Mouse (Mus musculus) lung, postnatal 14 days (tissue): ENCODE data around the gene Ercc8.

Experiments used
- DNase-seq: peaks from one replicate; pipeline ENCODE4 v3.0.0; 2021

Gene Ercc8

GRCm38 (mm10) chr13:108157732-108158464, 633 bp upstream of the Ercc8 start:
- DNase-seq = no peak

GRCm38 (mm10) chr13:108159241-108159575, 677 bp downstream of the Ercc8 start:
- no peak for DNase-seq

GRCm38 (mm10) chr13:108159963-108160362, 1.4 kb downstream of the Ercc8 start:
- DNase-seq = no peak

- no peak for DNase-seq
Observed at GRCm38 (mm10) chr13:108163912-108164311, 5.4 kb downstream of the Ercc8 start.

GRCm38 (mm10) chr13:108164621-108165020, 6.1 kb downstream of the Ercc8 start:
- no peak for DNase-seq

GRCm38 (mm10) chr13:108170002-108170401, 11.5 kb downstream of the Ercc8 start:
- DNase-seq = no peak

- no peak for DNase-seq
Observed at GRCm38 (mm10) chr13:108170511-108170910, 12.0 kb downstream of the Ercc8 start.

- no peak for DNase-seq
Observed at GRCm38 (mm10) chr13:108179618-108180017, 21.1 kb downstream of the Ercc8 start.

GRCm38 (mm10) chr13:108180821-108181220, 22.3 kb downstream of the Ercc8 start:
- DNase-seq = no peak

- no peak for DNase-seq
Observed at GRCm38 (mm10) chr13:108184743-108185255, 26.3 kb downstream of the Ercc8 start.

GRCm38 (mm10) chr13:108185530-108185929, 27.0 kb downstream of the Ercc8 start:
- DNase-seq = no peak

- no peak for DNase-seq
Observed at GRCm38 (mm10) chr13:108187994-108188393, 29.5 kb downstream of the Ercc8 start.

- peak; percentile 68 for DNase-seq
Observed at GRCm38 (mm10) chr13:108191074-108191720, 32.7 kb downstream of the Ercc8 start.

- DNase-seq = no peak
Observed at GRCm38 (mm10) chr13:108195474-108195873, 36.9 kb downstream of the Ercc8 start.

GRCm38 (mm10) chr13:108204857-108205256, 46.3 kb downstream of the Ercc8 start:
- no peak for DNase-seq

- no peak for DNase-seq
Observed at GRCm38 (mm10) chr13:108207447-108207846, 48.9 kb downstream of the Ercc8 start.

- no peak for DNase-seq
Observed at GRCm38 (mm10) chr13:108208090-108208489, 49.6 kb downstream of the Ercc8 start.

GRCm38 (mm10) chr13:108210960-108211359, 52.4 kb downstream of the Ercc8 start:
- DNase-seq = no peak

- no peak for DNase-seq
Observed at GRCm38 (mm10) chr13:108212397-108213018, 54.0 kb downstream of the Ercc8 start.

- DNase-seq = peak; percentile 79
Observed at GRCm38 (mm10) chr13:108214081-108214484, 55.6 kb downstream of the Ercc8 start, which contains the start of gene Elovl7. TSS of gene Elovl7 (plus strand) at chr13:108214404.

GRCm38 (mm10) chr13:108214485-108215107, 56.1 kb downstream of the Ercc8 start:
- peak; percentile 17 for DNase-seq

GRCm38 (mm10) chr13:108215231-108215780, 56.8 kb downstream of the Ercc8 start:
- no peak for DNase-seq

GRCm38 (mm10) chr13:108219773-108220172, 61.2 kb downstream of the Ercc8 start:
- no peak for DNase-seq
